Mouse (Mus musculus): ENCODE data around the gene 4930518I15Rik. TPM values are rescaled to one million over a fixed set of nuclear protein-coding genes. Genes with fewer than 3 reads are reported as not detected.
"Not testable (repeated sequence)": the region's sequence is repeated elsewhere in the genome, so short reads cannot be mapped to it uniquely, and the experiment has no call there.

Gene 4930518I15Rik
- polyA plus RNA-seq, 1 experiment from 2014 or later = 9.1 TPM

DNA sequence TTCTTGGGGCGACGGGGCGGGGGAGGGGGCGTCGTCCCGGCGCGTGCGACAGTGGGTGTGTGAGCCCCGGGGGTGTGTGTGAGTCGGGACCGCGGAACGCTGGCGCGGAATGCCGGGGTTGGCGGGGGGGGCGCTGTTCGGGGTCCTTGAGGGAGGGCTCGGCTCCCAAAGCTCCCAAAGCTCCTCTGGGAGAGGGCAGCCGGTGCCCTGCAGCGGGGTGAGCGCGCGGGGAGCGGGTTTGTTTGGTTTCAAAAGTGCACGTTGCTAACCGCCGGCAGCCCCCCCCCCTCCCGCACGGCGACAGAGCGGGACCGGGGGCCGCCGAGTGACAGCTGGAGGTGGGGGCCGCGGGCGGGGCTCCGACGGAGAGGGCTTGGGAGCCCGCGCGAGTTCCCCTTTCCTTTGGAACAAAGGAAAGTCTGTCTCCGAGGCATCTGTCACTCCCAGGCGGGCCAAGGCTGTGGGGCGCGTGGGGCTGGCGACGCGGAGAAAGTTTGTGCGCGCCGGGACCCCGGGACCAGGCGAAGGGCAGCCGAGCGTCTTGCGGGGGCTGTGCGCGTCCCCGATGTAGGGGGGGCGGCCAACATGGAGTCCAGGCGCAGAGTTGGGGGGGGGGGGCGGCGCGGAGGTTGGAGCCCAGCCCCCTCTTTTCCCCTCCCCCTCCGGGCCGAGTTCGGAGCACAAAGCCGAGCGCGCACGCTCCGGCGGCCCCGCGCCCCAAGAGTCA, 17.3 kb downstream of the 4930518I15Rik start:
- Histone ChIP-seq H3K4me1 (replicated peaks) (peaks cover 53% of the 10 kb centered on the region), H3K9me3 (no peaks in the 10 kb centered on the region), H3K27me3 (peaks cover 15% of the 10 kb centered on the region), H3K9ac (peak overlapping the region; percentile 56), H3K27ac (replicated peaks) (peak overlapping the region; percentile 82), H3K4me3 (peak overlapping the region; percentile 66), H3K36me3 (no peaks in the 10 kb centered on the region), H3K4me2 (peak overlapping the region; percentile 98)
- ATAC-seq (ENCODE audit: low FRiP score, low read depth) = peak; percentile 28; the same call in 1 of the 2 replicates
- WGBS = under 1% methylated on average over 68 of the region's 79 CpGs

GRCm38 (mm10) chr2:156839319-156840191, 18.2 kb downstream of the 4930518I15Rik start, which contains the start of gene Tgif2:
TSS of gene Tgif2 (plus strand) at chr2:156840007.
- WGBS = 2% methylated on average over 52 of the region's 61 CpGs
- H3K27ac ChIP-seq (replicated peaks) = peak within 1 kb of the TSS; percentile 82
- H3K27me3 ChIP-seq = peaks cover 15% of the 10 kb centered on the region
- H3K9ac ChIP-seq = peak within 1 kb of the TSS; percentile 56
- H3K4me2 ChIP-seq = peak within 1 kb of the TSS; percentile 98
- ATAC-seq (ENCODE audit: low FRiP score, low read depth) = peak; percentile 74
- peak within 1 kb of the TSS; percentile 66 for H3K4me3 ChIP-seq
- no peaks in the 10 kb centered on the region for H3K9me3 ChIP-seq
- H3K4me1 ChIP-seq (replicated peaks) = peaks cover 45% of the 10 kb centered on the region
- H3K36me3 ChIP-seq = no peaks in the 10 kb centered on the region

- Histone ChIP-seq H3K27me3 (peaks cover 15% of the 10 kb centered on the region), H3K4me2 (peak overlapping the region; percentile 98), H3K9ac (no peak overlapping the region), H3K9me3 (no peaks in the 10 kb centered on the region), H3K4me1 (replicated peaks) (peaks cover 41% of the 10 kb centered on the region), H3K27ac (replicated peaks) (no peak overlapping the region), H3K4me3 (0 out of 2 replicates have a peak overlapping the region, but pooled peaks have one; percentile 66), H3K36me3 (no peaks in the 10 kb centered on the region)
- WGBS = 68% methylated on average over 6 of the region's 6 CpGs
- no peak for ATAC-seq (ENCODE audit: low FRiP score, low read depth)
These were observed 18.9 kb downstream of the 4930518I15Rik start for GRCm38 (mm10) chr2:156838839-156839238.

DNA sequence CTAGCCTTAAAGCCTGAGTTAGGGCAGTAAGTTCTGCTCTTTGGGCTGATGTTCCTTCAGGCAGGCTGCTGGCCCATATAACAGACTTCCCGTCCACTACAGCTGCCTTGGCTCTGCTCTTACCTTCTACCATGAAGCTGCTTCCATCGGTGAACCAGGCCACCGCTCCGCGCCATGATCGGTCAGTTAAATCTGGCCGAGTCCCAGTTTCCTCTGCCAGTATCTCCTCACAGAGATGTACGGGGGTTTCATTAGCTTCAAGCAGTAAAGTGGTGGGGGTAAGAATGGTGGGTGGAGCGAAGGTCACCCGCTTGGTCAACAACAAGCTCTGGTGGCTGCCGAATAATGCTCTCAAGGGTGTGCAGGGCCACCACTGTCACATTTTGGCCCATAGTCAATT, 23.4 kb downstream of the 4930518I15Rik start:
- no peaks in the 10 kb centered on the region for H3K9me3 ChIP-seq
- H3K4me3 ChIP-seq = no peak overlapping the region
- no peak for ATAC-seq (ENCODE audit: low FRiP score, low read depth)
- 89% methylated on average over 11 of the region's 11 CpGs for WGBS
- no peak overlapping the region for H3K27ac ChIP-seq (replicated peaks)
- H3K4me1 ChIP-seq (replicated peaks) = no peaks in the 10 kb centered on the region
- H3K4me2 ChIP-seq = no peak overlapping the region
- H3K9ac ChIP-seq = no peak overlapping the region
- H3K27me3 ChIP-seq = no peaks in the 10 kb centered on the region
- H3K36me3 ChIP-seq = peaks cover 6% of the 10 kb centered on the region

- H3K27me3 ChIP-seq; H3K4me2 ChIP-seq; H3K27ac ChIP-seq (replicated peaks); H3K4me3 ChIP-seq; H3K9ac ChIP-seq; H3K4me1 ChIP-seq (replicated peaks); ATAC-seq (ENCODE audit: low FRiP score, low read depth); H3K9me3 ChIP-seq; H3K36me3 ChIP-seq: not testable (repeated sequence)
- WGBS = 84% methylated on average over 6 of the region's 6 CpGs
These were observed 32.6 kb downstream of the 4930518I15Rik start for GRCm38 (mm10) chr2:156825128-156825527.

- no peaks in the 10 kb centered on the region for H3K27me3 ChIP-seq
- no peak overlapping the region for H3K4me2 ChIP-seq
- no peaks in the 10 kb centered on the region for H3K36me3 ChIP-seq
- no peaks in the 10 kb centered on the region for H3K9me3 ChIP-seq
- no peaks in the 10 kb centered on the region for H3K4me1 ChIP-seq (replicated peaks)
- ATAC-seq (ENCODE audit: low FRiP score, low read depth) = no peak
- no peak overlapping the region for H3K9ac ChIP-seq
- H3K4me3 ChIP-seq = no peak overlapping the region
- WGBS = 86% methylated on average over 1 of the region's 1 CpGs
- H3K27ac ChIP-seq (replicated peaks) = no peak overlapping the region
These were observed 41.6 kb downstream of the 4930518I15Rik start for GRCm38 (mm10) chr2:156816116-156816515.

DNA sequence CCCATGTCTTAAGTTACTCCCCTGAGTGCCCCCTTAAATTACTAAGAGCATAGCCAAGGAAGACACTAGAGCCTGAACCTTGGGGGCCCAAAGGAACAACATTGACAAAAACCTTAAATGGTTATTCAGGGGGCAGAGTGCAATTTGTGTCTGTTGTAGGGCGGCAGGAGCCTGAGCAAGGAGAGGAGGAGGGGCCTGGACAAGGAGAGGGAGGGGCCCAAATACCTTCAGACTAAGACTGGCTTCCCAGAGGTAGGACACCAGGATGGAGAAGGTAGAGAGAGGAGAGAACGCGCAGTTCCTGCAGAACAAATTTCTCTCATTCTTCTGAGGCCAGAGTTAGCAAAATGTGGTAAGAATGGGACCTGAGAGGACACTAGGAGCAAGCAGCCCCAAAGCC, 42.3 kb downstream of the 4930518I15Rik start:
- no peak for ATAC-seq (ENCODE audit: low FRiP score, low read depth)
- Histone ChIP-seq H3K4me2 (no peak overlapping the region), H3K9me3 (no peaks in the 10 kb centered on the region), H3K9ac (no peak overlapping the region), H3K27me3 (no peaks in the 10 kb centered on the region), H3K27ac (replicated peaks) (no peak overlapping the region), H3K4me3 (no peak overlapping the region), H3K36me3 (no peaks in the 10 kb centered on the region), H3K4me1 (replicated peaks) (no peaks in the 10 kb centered on the region)
- 75% methylated on average over 3 of the region's 3 CpGs for WGBS

- no peak overlapping the region for H3K4me3 ChIP-seq
- H3K9me3 ChIP-seq = no peaks in the 10 kb centered on the region
- no peaks in the 10 kb centered on the region for H3K4me1 ChIP-seq (replicated peaks)
- WGBS = 46% methylated on average over 5 of the region's 5 CpGs
- no peak overlapping the region for H3K27ac ChIP-seq (replicated peaks)
- H3K36me3 ChIP-seq = no peaks in the 10 kb centered on the region
- ATAC-seq (ENCODE audit: low FRiP score, low read depth) = no peak
- H3K4me2 ChIP-seq = no peak overlapping the region
- H3K27me3 ChIP-seq = no peaks in the 10 kb centered on the region
- no peak overlapping the region for H3K9ac ChIP-seq
These were observed 42.9 kb downstream of the 4930518I15Rik start for GRCm38 (mm10) chr2:156814893-156815292.

- Histone ChIP-seq H3K36me3 (no peaks in the 10 kb centered on the region), H3K9ac (no peak overlapping the region), H3K4me2 (no peak overlapping the region), H3K27ac (replicated peaks) (no peak overlapping the region), H3K27me3 (no peaks in the 10 kb centered on the region), H3K4me3 (no peak overlapping the region), H3K4me1 (replicated peaks) (no peaks in the 10 kb centered on the region), H3K9me3 (no peaks in the 10 kb centered on the region)
- 2% methylated on average over 8 of the region's 8 CpGs for WGBS
- no peak for ATAC-seq (ENCODE audit: low FRiP score, low read depth)
These were observed 43.4 kb downstream of the 4930518I15Rik start for GRCm38 (mm10) chr2:156814344-156814801.

DNA sequence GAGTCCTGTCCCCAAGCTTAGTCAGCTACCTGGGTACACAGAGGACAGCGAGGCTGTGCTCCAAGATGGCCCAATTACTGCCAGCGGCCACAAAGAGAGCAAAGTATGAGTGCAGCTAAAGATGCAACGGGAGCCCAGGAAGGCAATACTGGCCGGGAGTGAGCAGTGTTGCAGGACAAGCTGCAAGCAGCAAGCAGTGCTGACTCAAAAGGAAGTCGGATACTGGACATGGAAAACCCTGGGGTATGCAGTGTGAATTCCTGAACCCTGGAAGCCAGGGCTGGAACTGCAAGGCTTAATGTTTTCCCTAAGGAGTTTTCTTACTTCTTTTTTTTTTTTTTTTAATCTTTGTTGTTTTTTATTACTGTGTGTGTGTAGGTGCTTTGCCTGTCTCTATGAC, 46.2 kb downstream of the 4930518I15Rik start:
- H3K27ac ChIP-seq (replicated peaks) = no peak overlapping the region
- 75% methylated on average over 5 of the region's 5 CpGs for WGBS

GRCm38 (mm10) chr2:156810716-156811115, 47.0 kb downstream of the 4930518I15Rik start:
- WGBS = 97% methylated on average over 10 of the region's 10 CpGs
- Histone ChIP-seq H3K4me3 (no peak overlapping the region), H3K36me3 (no peaks in the 10 kb centered on the region), H3K4me2 (no peak overlapping the region), H3K9me3 (no peaks in the 10 kb centered on the region), H3K27ac (replicated peaks) (no peak overlapping the region), H3K9ac (no peak overlapping the region), H3K4me1 (replicated peaks) (no peaks in the 10 kb centered on the region), H3K27me3 (no peaks in the 10 kb centered on the region)
- no peak for ATAC-seq (ENCODE audit: low FRiP score, low read depth)

More for the DNA sequence above, 46.2 kb downstream of the 4930518I15Rik start:
- H3K9ac ChIP-seq = no peak overlapping the region
- no peak overlapping the region for H3K4me3 ChIP-seq
- no peaks in the 10 kb centered on the region for H3K36me3 ChIP-seq
- no peaks in the 10 kb centered on the region for H3K9me3 ChIP-seq
- ATAC-seq (ENCODE audit: low FRiP score, low read depth) = no peak
- no peak overlapping the region for H3K4me2 ChIP-seq
- no peaks in the 10 kb centered on the region for H3K4me1 ChIP-seq (replicated peaks)
- H3K27me3 ChIP-seq = no peaks in the 10 kb centered on the region

- no peak overlapping the region for H3K27ac ChIP-seq (replicated peaks)
- H3K9me3 ChIP-seq = no peaks in the 10 kb centered on the region
- no peak overlapping the region for H3K9ac ChIP-seq
- ATAC-seq (ENCODE audit: low FRiP score, low read depth) = no peak
- H3K4me3 ChIP-seq = no peak overlapping the region
- no peaks in the 10 kb centered on the region for H3K27me3 ChIP-seq
- 68% methylated on average over 2 of the region's 2 CpGs for WGBS
- no peaks in the 10 kb centered on the region for H3K36me3 ChIP-seq
- no peaks in the 10 kb centered on the region for H3K4me1 ChIP-seq (replicated peaks)
- H3K4me2 ChIP-seq = no peak overlapping the region
These were observed 48.2 kb downstream of the 4930518I15Rik start for GRCm38 (mm10) chr2:156809579-156809978.

Data from hindbrain, embryonic 15.5 days (tissue).